Mouse (Mus musculus): Measurements from ENCODE around the gene Pde4b. TPM values are rescaled to one million over a fixed set of nuclear protein-coding genes. Genes with fewer than 3 reads are reported as not detected.

Gene Pde4b
- polyA plus RNA-seq, 1 experiment from 2014 or later: 9.1 TPM

DNA sequence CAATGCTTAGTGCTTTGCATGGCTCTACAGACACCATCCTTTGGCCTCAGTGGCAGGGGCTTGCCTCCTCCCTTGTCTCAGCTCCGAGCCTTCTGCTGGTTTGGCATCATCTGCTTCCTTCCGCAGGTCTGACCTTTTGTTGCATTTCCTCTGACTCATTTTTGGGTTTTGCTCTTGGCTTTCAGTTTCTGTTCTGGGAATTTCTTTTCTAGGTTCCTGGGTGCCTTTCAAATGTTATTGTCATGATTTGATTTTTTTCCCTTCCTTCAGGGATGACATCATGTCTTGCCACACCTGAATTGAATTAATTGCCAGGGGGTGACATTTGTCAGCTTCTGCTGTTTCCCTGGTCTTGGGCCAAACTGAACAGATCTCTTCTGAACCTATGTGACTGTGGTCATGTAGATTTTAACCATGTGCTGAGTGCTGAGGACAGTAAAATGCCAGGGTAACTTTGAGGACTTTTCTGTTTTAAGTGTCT, 17.2 kb downstream of the Pde4b start:
- Histone ChIP-seq H3K4me3 (replicated peaks) (no peak overlapping the region), H3K4me1 (replicated peaks) (no peaks in the 10 kb centered on the region), H3K27ac (no peak overlapping the region), H3K4me2 (no peak overlapping the region), H3K9me3 (no peaks in the 10 kb centered on the region), H3K9ac (replicated peaks) (no peak overlapping the region), H3K27me3 (no peaks in the 10 kb centered on the region), H3K36me3 (no peaks in the 10 kb centered on the region)
- ATAC-seq (ENCODE audit: insufficient number of reproducible peaks, insufficient read depth, low FRiP score, low TSS enrichment, low read depth): no peak
- whole genome bisulfite sequencing: 94% methylated on average over 2 of the region's 2 CpGs

DNA sequence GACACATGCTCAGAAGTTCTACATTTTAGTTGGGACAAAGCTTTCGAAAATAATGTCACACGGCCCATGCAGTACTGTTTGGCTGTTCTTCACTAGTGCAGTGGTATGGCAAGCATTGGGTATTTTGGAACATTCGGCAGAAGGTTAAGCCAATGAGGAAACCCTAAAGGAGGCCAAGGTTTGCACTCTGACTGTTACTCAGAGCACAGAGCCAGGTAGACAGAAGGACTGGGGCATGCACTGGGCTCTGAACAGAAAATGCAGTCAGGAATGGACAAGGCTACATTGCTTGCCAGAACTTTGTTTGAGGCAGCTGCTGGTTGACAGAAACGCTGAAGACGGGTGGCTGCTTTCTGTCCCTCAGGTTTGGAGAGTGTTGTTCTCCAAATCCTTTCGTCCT, 19.4 kb downstream of the Pde4b start:
- WGBS: 85% methylated on average over 6 of the region's 6 CpGs
- ATAC-seq (ENCODE audit: insufficient number of reproducible peaks, insufficient read depth, low FRiP score, low TSS enrichment, low read depth): no peak
- H3K4me3 ChIP-seq (replicated peaks): no peak overlapping the region

DNA sequence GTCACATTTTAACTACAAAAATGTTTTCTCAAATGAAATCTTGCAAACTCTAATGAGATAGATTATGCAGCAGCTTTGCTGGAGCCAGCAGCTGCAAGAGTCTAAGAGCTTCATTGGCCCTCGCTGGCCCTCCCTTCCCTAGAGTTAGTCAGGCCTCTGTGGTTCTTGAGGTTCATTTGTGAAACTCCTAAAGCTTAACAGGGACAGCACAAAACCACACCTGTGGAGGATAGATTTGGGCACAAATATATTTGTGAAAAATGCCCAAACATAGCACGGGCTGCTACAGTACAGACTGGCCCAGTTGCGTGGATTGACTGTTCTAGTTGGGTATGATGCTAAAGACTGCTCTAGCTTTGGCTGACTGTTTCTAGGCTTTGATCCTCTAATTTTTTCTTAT, 32.1 kb downstream of the Pde4b start:
- Histone ChIP-seq H3K4me2 (no peak overlapping the region), H3K4me1 (replicated peaks) (no peaks in the 10 kb centered on the region), H3K4me3 (replicated peaks) (no peak overlapping the region), H3K9ac (replicated peaks) (no peak overlapping the region), H3K9me3 (no peaks in the 10 kb centered on the region), H3K27me3 (no peaks in the 10 kb centered on the region), H3K27ac (no peak overlapping the region), H3K36me3 (no peaks in the 10 kb centered on the region)
- no peak for ATAC-seq (ENCODE audit: insufficient number of reproducible peaks, insufficient read depth, low FRiP score, low TSS enrichment, low read depth)
- 95% methylated on average over 3 of the region's 3 CpGs for WGBS

More for the DNA sequence above, 19.4 kb downstream of the Pde4b start:
- Histone ChIP-seq H3K27me3 (no peaks in the 10 kb centered on the region), H3K9me3 (no peaks in the 10 kb centered on the region), H3K4me2 (no peak overlapping the region), H3K36me3 (no peaks in the 10 kb centered on the region), H3K27ac (no peak overlapping the region), H3K9ac (replicated peaks) (no peak overlapping the region), H3K4me1 (replicated peaks) (no peaks in the 10 kb centered on the region)

- Histone ChIP-seq H3K36me3 (no peaks in the 10 kb centered on the region), H3K9ac (replicated peaks) (no peak overlapping the region), H3K4me2 (no peak overlapping the region), H3K27ac (no peak overlapping the region), H3K27me3 (no peaks in the 10 kb centered on the region), H3K9me3 (no peaks in the 10 kb centered on the region), H3K4me1 (replicated peaks) (no peaks in the 10 kb centered on the region), H3K4me3 (replicated peaks) (no peak overlapping the region)
- WGBS: 69% methylated on average over 3 of the region's 3 CpGs
- no peak for ATAC-seq (ENCODE audit: insufficient number of reproducible peaks, insufficient read depth, low FRiP score, low TSS enrichment, low read depth)
Observed at GRCm38 (mm10) chr4:102136366-102136849, 49.1 kb downstream of the Pde4b start.

DNA sequence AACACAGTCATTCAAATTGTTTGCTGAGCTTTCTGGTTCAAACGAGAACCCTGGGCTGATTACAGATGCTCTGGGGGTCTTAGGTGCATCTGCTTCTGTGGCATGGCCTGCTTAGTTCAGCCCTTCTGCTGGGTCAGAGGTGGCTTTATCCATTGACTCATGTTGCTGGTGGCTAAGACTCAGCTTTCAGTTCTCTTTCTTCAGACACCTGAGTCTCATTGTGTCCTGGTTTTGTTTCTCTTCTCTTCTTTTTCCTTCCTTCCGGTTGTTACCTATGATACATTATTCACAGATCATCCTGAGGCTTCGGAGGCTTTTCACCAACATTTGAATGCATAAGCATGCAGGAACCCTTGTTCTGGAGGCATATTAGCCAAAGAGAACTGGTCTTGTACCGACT, 51.0 kb downstream of the Pde4b start:
- no peak for ATAC-seq (ENCODE audit: insufficient number of reproducible peaks, insufficient read depth, low FRiP score, low TSS enrichment, low read depth)
- Histone ChIP-seq H3K9me3 (no peaks in the 10 kb centered on the region), H3K27me3 (no peaks in the 10 kb centered on the region), H3K4me3 (replicated peaks) (no peak overlapping the region), H3K36me3 (no peaks in the 10 kb centered on the region), H3K27ac (no peak overlapping the region), H3K9ac (replicated peaks) (no peak overlapping the region), H3K4me2 (no peak overlapping the region), H3K4me1 (replicated peaks) (no peaks in the 10 kb centered on the region)
- WGBS: 77% methylated on average over 4 of the region's 4 CpGs

- no peak for ATAC-seq (ENCODE audit: insufficient number of reproducible peaks, insufficient read depth, low FRiP score, low TSS enrichment, low read depth)
- Histone ChIP-seq H3K36me3 (no peaks in the 10 kb centered on the region), H3K4me3 (replicated peaks) (no peak overlapping the region), H3K4me1 (replicated peaks) (no peaks in the 10 kb centered on the region), H3K9me3 (no peaks in the 10 kb centered on the region), H3K27ac (no peak overlapping the region), H3K4me2 (no peak overlapping the region), H3K27me3 (no peaks in the 10 kb centered on the region), H3K9ac (replicated peaks) (no peak overlapping the region)
- 90% methylated on average over 3 of the region's 3 CpGs for WGBS
Observed at GRCm38 (mm10) chr4:102141241-102141640, 53.9 kb downstream of the Pde4b start.

DNA sequence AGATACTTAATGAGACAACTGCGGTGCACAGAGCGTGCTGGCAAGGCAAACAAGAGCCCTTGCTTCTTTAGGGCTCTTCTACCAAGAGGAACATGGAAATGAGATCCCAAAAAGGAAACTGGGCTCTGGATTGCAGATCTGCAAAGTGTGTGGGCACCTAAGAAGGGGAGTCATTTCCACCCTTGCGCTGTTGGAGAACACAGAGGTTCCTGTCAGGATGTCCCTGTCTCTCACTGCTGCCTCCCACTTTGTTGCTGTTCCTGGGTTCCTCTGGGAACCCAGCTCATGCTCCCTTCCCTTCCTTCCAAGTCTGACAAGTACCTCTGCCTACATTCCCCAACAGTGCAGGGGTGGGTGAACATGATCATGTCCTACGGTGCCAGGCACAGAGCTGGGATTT, 61.4 kb downstream of the Pde4b start:
- no peaks in the 10 kb centered on the region for H3K4me1 ChIP-seq (replicated peaks)
- H3K9ac ChIP-seq (replicated peaks): no peak overlapping the region
- no peak overlapping the region for H3K27ac ChIP-seq
- no peak for ATAC-seq (ENCODE audit: insufficient number of reproducible peaks, insufficient read depth, low FRiP score, low TSS enrichment, low read depth)
- WGBS: 82% methylated on average over 4 of the region's 4 CpGs
- H3K36me3 ChIP-seq: no peaks in the 10 kb centered on the region
- H3K27me3 ChIP-seq: no peaks in the 10 kb centered on the region
- no peak overlapping the region for H3K4me2 ChIP-seq
- no peak overlapping the region for H3K4me3 ChIP-seq (replicated peaks)
- no peaks in the 10 kb centered on the region for H3K9me3 ChIP-seq

- no peak overlapping the region for H3K27ac ChIP-seq
- H3K36me3 ChIP-seq: no peaks in the 10 kb centered on the region
- H3K9ac ChIP-seq (replicated peaks): no peak overlapping the region
- no peak overlapping the region for H3K4me3 ChIP-seq (replicated peaks)
- no peaks in the 10 kb centered on the region for H3K4me1 ChIP-seq (replicated peaks)
- H3K9me3 ChIP-seq: no peaks in the 10 kb centered on the region
- ATAC-seq (ENCODE audit: insufficient number of reproducible peaks, insufficient read depth, low FRiP score, low TSS enrichment, low read depth): no peak
- no peaks in the 10 kb centered on the region for H3K27me3 ChIP-seq
- no peak overlapping the region for H3K4me2 ChIP-seq
Observed at GRCm38 (mm10) chr4:102159178-102159577, 71.8 kb downstream of the Pde4b start.

- Histone ChIP-seq H3K27me3 (no peaks in the 10 kb centered on the region), H3K27ac (no peak overlapping the region), H3K4me3 (replicated peaks) (no peak overlapping the region), H3K4me1 (replicated peaks) (no peaks in the 10 kb centered on the region), H3K36me3 (no peaks in the 10 kb centered on the region), H3K9me3 (no peaks in the 10 kb centered on the region), H3K4me2 (no peak overlapping the region), H3K9ac (replicated peaks) (no peak overlapping the region)
- WGBS: 46% methylated on average over 3 of the region's 3 CpGs
- no peak for ATAC-seq (ENCODE audit: insufficient number of reproducible peaks, insufficient read depth, low FRiP score, low TSS enrichment, low read depth)
Observed at GRCm38 (mm10) chr4:102171636-102172035, 84.3 kb downstream of the Pde4b start.

- Histone ChIP-seq H3K4me2 (no peak overlapping the region), H3K4me3 (replicated peaks) (no peak overlapping the region), H3K27ac (no peak overlapping the region), H3K4me1 (replicated peaks) (no peaks in the 10 kb centered on the region), H3K27me3 (no peaks in the 10 kb centered on the region), H3K9ac (replicated peaks) (no peak overlapping the region), H3K36me3 (no peaks in the 10 kb centered on the region), H3K9me3 (no peaks in the 10 kb centered on the region)
- WGBS: 56% methylated on average over 7 of the region's 7 CpGs
- no peak for ATAC-seq (ENCODE audit: insufficient number of reproducible peaks, insufficient read depth, low FRiP score, low TSS enrichment, low read depth)
Observed at GRCm38 (mm10) chr4:102172711-102173213, 85.4 kb downstream of the Pde4b start.

GRCm38 (mm10) chr4:102175985-102176384, 88.6 kb downstream of the Pde4b start:
- Histone ChIP-seq H3K4me3 (replicated peaks) (no peak overlapping the region), H3K4me2 (no peak overlapping the region), H3K9me3 (no peaks in the 10 kb centered on the region), H3K4me1 (replicated peaks) (no peaks in the 10 kb centered on the region), H3K9ac (replicated peaks) (no peak overlapping the region), H3K36me3 (no peaks in the 10 kb centered on the region), H3K27me3 (no peaks in the 10 kb centered on the region), H3K27ac (no peak overlapping the region)
- no peak for ATAC-seq (ENCODE audit: insufficient number of reproducible peaks, insufficient read depth, low FRiP score, low TSS enrichment, low read depth)
- WGBS: 87% methylated on average over 2 of the region's 2 CpGs

DNA sequence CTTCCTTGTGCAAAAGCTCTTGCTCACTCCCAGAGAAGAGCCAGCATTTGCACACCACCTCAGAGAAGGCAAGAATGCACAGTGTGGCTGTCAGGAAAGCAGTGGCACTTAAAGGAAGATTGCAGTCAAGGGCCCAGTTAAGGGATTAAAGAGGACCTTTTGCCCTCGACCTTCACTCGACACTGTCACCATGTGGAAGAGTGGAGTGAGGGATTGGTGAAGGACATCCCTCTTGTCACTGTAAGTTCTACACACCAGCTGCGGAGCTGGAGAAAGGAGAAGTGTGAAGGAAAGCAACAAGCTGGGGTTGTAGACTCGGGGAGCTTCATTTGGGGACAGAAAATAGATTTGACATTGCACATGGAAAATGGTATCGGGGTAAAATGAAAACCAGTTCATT, 89.9 kb downstream of the Pde4b start:
- Histone ChIP-seq H3K27ac (no peak overlapping the region), H3K27me3 (no peaks in the 10 kb centered on the region), H3K36me3 (no peaks in the 10 kb centered on the region), H3K4me3 (replicated peaks) (no peak overlapping the region), H3K9me3 (no peaks in the 10 kb centered on the region), H3K4me1 (replicated peaks) (no peaks in the 10 kb centered on the region), H3K9ac (replicated peaks) (no peak overlapping the region), H3K4me2 (no peak overlapping the region)
- ATAC-seq (ENCODE audit: insufficient number of reproducible peaks, insufficient read depth, low FRiP score, low TSS enrichment, low read depth): no peak
- WGBS: 79% methylated on average over 5 of the region's 5 CpGs

Measured in limb, embryonic 12.5 days (tissue).